Mouse (Mus musculus): ENCODE results near the gene Hint3.
A peak's percentile ranks its signal among the peaks of the same experiment; 100 is the strongest.
"Not testable (repeated sequence)": the region's sequence is repeated elsewhere in the genome, so short reads cannot be mapped to it uniquely, and the experiment has no call there.

Hint3 gene

GRCm38 (mm10) chr10:30629513-30629912, at the start of gene Hint3:
Gene Hint3, minus strand, starts transcription at chr10:30629632.
- no peak for DNase-seq (ENCODE audit: low read depth, low spot score)

- no peak for DNase-seq (ENCODE audit: low read depth, low spot score)
These were observed 48.6 kb upstream of the Hint3 start for GRCm38 (mm10) chr10:30678051-30678450.

- no peak for DNase-seq (ENCODE audit: low read depth, low spot score)
These were observed 45.4 kb upstream of the Hint3 start for GRCm38 (mm10) chr10:30674825-30675224.

- no peak for DNase-seq (ENCODE audit: low read depth, low spot score)
These were observed 37.1 kb upstream of the Hint3 start for GRCm38 (mm10) chr10:30666580-30666979.

GRCm38 (mm10) chr10:30660564-30661328, 31.3 kb upstream of the Hint3 start:
- no peak for DNase-seq (ENCODE audit: low read depth, low spot score)

GRCm38 (mm10) chr10:30655655-30656054, 26.2 kb upstream of the Hint3 start:
- DNase-seq (ENCODE audit: low read depth, low spot score), result no peak

GRCm38 (mm10) chr10:30647681-30648080, 18.2 kb upstream of the Hint3 start:
- DNase-seq (ENCODE audit: low read depth, low spot score), result no peak

GRCm38 (mm10) chr10:30638216-30638615, 8.8 kb upstream of the Hint3 start:
- no peak for DNase-seq (ENCODE audit: low read depth, low spot score)

GRCm38 (mm10) chr10:30636474-30637154, 7.2 kb upstream of the Hint3 start:
- DNase-seq (ENCODE audit: low read depth, low spot score), result not testable (repeated sequence)

GRCm38 (mm10) chr10:30632718-30633117, 3.3 kb upstream of the Hint3 start:
- DNase-seq (ENCODE audit: low read depth, low spot score), result no peak

- no peak for DNase-seq (ENCODE audit: low read depth, low spot score)
These were observed 545 bp upstream of the Hint3 start for GRCm38 (mm10) chr10:30629977-30630376.

- not testable (repeated sequence) for DNase-seq (ENCODE audit: low read depth, low spot score)
These were observed 988 bp downstream of the Hint3 start for GRCm38 (mm10) chr10:30628444-30628843.

- no peak for DNase-seq (ENCODE audit: low read depth, low spot score)
These were observed 1.9 kb downstream of the Hint3 start for GRCm38 (mm10) chr10:30627548-30627947.

GRCm38 (mm10) chr10:30624161-30625019, 5.0 kb downstream of the Hint3 start:
- DNase-seq (ENCODE audit: low read depth, low spot score), result no peak

- DNase-seq (ENCODE audit: low read depth, low spot score), result no peak
These were observed 6.5 kb downstream of the Hint3 start for GRCm38 (mm10) chr10:30622928-30623327.

GRCm38 (mm10) chr10:30618918-30619210, 10.6 kb downstream of the Hint3 start:
- DNase-seq (ENCODE audit: low read depth, low spot score), result no peak

- peak; percentile 98 for DNase-seq (ENCODE audit: low read depth, low spot score)
These were observed 11.1 kb downstream of the Hint3 start for GRCm38 (mm10) chr10:30618091-30618917.

GRCm38 (mm10) chr10:30613039-30613438, 16.4 kb downstream of the Hint3 start:
- DNase-seq (ENCODE audit: low read depth, low spot score), result no peak

- no peak for DNase-seq (ENCODE audit: low read depth, low spot score)
These were observed 19.8 kb downstream of the Hint3 start for GRCm38 (mm10) chr10:30609614-30610013.

- no peak for DNase-seq (ENCODE audit: low read depth, low spot score)
These were observed 21.3 kb downstream of the Hint3 start for GRCm38 (mm10) chr10:30608109-30608508.

- peak; percentile 86 for DNase-seq (ENCODE audit: low read depth, low spot score)
These were observed 28.9 kb downstream of the Hint3 start, which contains the start of gene Trmt11 for GRCm38 (mm10) chr10:30600542-30600966. Gene Trmt11, minus strand, starts transcription at chr10:30600749.

All from telencephalon, adult 2 months (tissue).